Mouse (Mus musculus): ENCODE data around the gene Asic3.

GRCm38 (mm10) chr5:24413042-24413693 is at the start of gene Asic3:
- TF ChIP-seq FLI1 (IDR thresholded peaks at IDR 0.05; ENCODE audit: low read length), result no peak
- no peak for TF ChIP-seq GATA1 (IDR thresholded peaks at IDR 0.05; ENCODE audit: borderline replicate concordance, low read length)

Measured in megakaryocyte, embryonic 14.5 days (primary cell).